Mouse (Mus musculus) neural tube, embryonic 15.5 days (tissue): ENCODE data around the gene Rnf113a2. TPM values are rescaled to one million over a fixed set of nuclear protein-coding genes. Genes with fewer than 3 reads are reported as not detected.

ENCODE experiments used
- ATAC-seq: fragments of 200-750 bp; cut with Nextera tagmentation; 2 replicates; pipeline ENCODE4 v1.8.0; 2017; ENCODE audit warnings: mild to moderate bottlenecking, moderate TSS enrichment, moderate library complexity; ENCODE audit not compliant: low FRiP score
- H3K27ac ChIP-seq: fragments of 300-500 bp; sonication (generic); replicated peaks from 2 replicates; pipeline ENCODE4 v1.5.1; 2015; ENCODE audit warnings: mild to moderate bottlenecking, inconsistent platforms
- H3K27me3 ChIP-seq: fragments of 300-500 bp; sonication (generic); replicated peaks from 2 replicates; pipeline ENCODE4 v1.6.1; 2015; ENCODE audit warnings: inconsistent platforms
- H3K36me3 ChIP-seq: fragments of 300-500 bp; sonication (generic); 2 replicates; pipeline ENCODE4 v1.6.1; 2015; ENCODE audit warnings: inconsistent platforms
- H3K4me1 ChIP-seq: fragments of 300-500 bp; sonication (generic); 2 replicates; pipeline ENCODE4 v1.6.1; 2015; ENCODE audit warnings: inconsistent platforms
- H3K4me2 ChIP-seq: fragments of 300-500 bp; sonication (generic); 2 replicates; pipeline ENCODE4 v1.6.1; 2015; ENCODE audit warnings: inconsistent platforms, mild to moderate bottlenecking, moderate library complexity
- H3K4me3 ChIP-seq: fragments of 300-500 bp; sonication (generic); replicated peaks from 2 replicates; pipeline ENCODE4 v1.5.1; 2015; ENCODE audit warnings: mild to moderate bottlenecking, inconsistent platforms
- H3K9ac ChIP-seq: fragments of 300-500 bp; sonication (generic); replicated peaks from 2 replicates; pipeline ENCODE4 v1.6.1; 2015; ENCODE audit warnings: mild to moderate bottlenecking, inconsistent platforms
- H3K9me3 ChIP-seq: fragments of 300-500 bp; sonication (generic); replicated peaks from 2 replicates; pipeline ENCODE4 v1.6.1; 2016; ENCODE audit warnings: inconsistent platforms
- WGBS: fragments of 180-500 bp; shearing (Covaris S2); methylation state at CpG from one replicate; pipeline ENCODE4 v1.1.7; 2015; ENCODE audit warnings: mixed read lengths; 5-methylcytosine and 5-hydroxymethylcytosine counted together
- polyA plus RNA-seq: library from polyadenylated mRNA; unstranded; fragments of >200 nt; fragmentation: Nextera tagmentation; extraction: Ambion mirVana; gene quantifications from 2 replicates; pipeline ENCODE4 v1.2.1, GENCODE M21; 2015

Rnf113a2 gene
- polyA plus RNA-seq, 1 experiment from 2014 or later: 21.5 TPM

DNA sequence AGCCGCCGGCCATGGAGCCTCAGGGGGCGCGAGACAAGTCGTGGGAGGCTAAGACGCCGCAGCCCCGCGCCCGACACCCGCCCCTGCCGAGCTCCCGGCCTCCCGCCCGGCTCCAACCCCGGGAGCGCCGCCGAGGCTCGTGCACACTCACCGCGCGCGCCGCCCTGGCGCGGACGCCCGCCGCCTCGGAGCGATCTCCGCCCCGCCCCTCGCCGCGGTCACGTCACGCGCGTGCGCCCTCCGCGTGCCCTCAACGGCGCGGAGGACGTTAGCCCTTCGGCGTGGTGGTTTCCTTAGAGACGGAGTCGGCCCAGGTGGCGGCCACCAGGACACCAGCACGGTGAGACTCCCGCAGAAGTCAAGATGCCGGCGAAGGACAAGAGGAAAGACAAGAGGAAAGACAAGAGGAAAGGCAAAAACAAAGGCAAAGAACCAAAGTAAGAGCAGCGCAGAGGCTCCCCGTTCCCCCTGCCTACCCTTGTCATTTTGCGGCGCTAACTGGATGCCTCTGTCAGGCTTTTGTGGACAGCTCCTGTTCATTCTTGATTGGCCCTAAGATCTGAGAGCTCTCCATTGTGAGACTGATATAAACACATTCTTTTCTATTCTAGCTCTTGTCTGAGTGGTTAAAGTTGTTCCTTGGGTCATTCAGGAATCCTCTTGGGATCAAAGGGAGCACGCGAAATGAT is 8.0 kb upstream of the Rnf113a2 start, which contains the start of the genes Entpd5 and Bbof1:
Entpd5 (minus strand) TSS at position 211 of the 689 bp plus-strand sequence.
Bbof1 (plus strand) TSS at position 253 of the 689 bp plus-strand sequence.
- Histone ChIP-seq H3K9me3 (no peaks in the 10 kb centered on the region), H3K36me3 (no peaks in the 10 kb centered on the region), H3K27ac (peak within 1 kb of the TSS; percentile 93), H3K27me3 (no peaks in the 10 kb centered on the region), H3K4me3 (peak within 1 kb of the TSS; percentile 82), H3K4me2 (peak within 1 kb of the TSS; percentile 86), H3K9ac (peak within 1 kb of the TSS; percentile 89), H3K4me1 (peaks cover 12% of the 10 kb centered on the region)
- whole genome bisulfite sequencing: under 1% methylated on average over 61 of the region's 63 CpGs
- ATAC-seq: peak; percentile 94

DNA sequence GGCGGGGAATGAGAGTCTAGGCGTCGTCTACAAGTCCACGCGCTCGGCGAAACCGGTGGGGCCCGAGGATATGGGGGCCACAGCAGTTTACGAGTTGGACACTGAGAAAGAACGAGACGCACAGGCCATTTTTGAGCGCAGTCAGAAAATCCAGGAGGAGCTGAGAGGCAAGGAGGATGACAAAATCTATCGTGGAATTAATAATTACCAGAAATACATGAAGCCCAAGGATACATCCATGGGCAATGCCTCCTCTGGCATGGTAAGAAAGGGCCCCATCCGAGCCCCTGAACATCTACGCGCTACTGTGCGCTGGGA is 568 bp downstream of the Rnf113a2 start:
- peak; percentile 56; the same call in 1 of the 2 replicates for ATAC-seq

DNA sequence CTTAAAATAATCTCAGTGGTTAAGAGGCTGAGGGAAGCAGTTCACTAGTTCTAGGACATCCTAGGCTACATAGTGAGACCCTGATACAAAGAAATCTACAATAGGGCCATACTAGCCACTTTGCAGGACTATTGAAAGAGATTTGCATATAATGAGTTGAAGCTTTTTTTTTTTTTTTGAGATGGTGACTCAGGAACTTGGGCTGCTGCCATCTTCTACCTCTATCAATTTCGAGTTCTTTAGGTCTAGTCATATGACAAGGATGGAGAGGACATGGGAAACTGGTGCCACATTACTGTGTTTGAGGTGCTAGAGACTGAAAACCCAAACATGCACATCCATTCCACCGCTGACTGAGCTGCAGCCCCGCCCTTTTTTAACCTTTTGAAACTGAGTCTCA is 7.0 kb downstream of the Rnf113a2 start:
- WGBS: 66% methylated on average over 3 of the region's 3 CpGs
- Histone ChIP-seq H3K36me3 (0 out of 2 replicates have a peak, but pooled peaks cover 7% of the 10 kb centered on the region), H3K4me3 (no peak overlapping the region), H3K9ac (no peak overlapping the region), H3K4me1 (no peaks in the 10 kb centered on the region), H3K9me3 (no peaks in the 10 kb centered on the region), H3K27ac (no peak overlapping the region), H3K27me3 (no peaks in the 10 kb centered on the region), H3K4me2 (no peak overlapping the region)
- ATAC-seq: no peak

More for the DNA sequence above, 568 bp downstream of the Rnf113a2 start:
- H3K27me3 ChIP-seq: no peaks in the 10 kb centered on the region
- H3K4me2 ChIP-seq: peak overlapping the region; percentile 78
- H3K9ac ChIP-seq: peak overlapping the region; percentile 55
- 30% methylated on average over 18 of the region's 18 CpGs for WGBS
- H3K9me3 ChIP-seq: no peaks in the 10 kb centered on the region
- H3K4me1 ChIP-seq: peaks cover 8% of the 10 kb centered on the region
- peak overlapping the region; percentile 85 for H3K27ac ChIP-seq
- H3K36me3 ChIP-seq: no peaks in the 10 kb centered on the region
- peak overlapping the region; percentile 58 for H3K4me3 ChIP-seq

- no peak for ATAC-seq
- Histone ChIP-seq H3K27me3 (no peaks in the 10 kb centered on the region), H3K4me2 (no peak overlapping the region), H3K4me1 (no peaks in the 10 kb centered on the region), H3K9me3 (no peaks in the 10 kb centered on the region), H3K36me3 (peaks cover 37% of the 10 kb centered on the region), H3K27ac (no peak overlapping the region), H3K9ac (no peak overlapping the region), H3K4me3 (no peak overlapping the region)
- WGBS: 89% methylated on average over 2 of the region's 2 CpGs
Observed at GRCm38 (mm10) chr12:84429825-84430224, 12.8 kb downstream of the Rnf113a2 start.

GRCm38 (mm10) chr12:84438697-84439096 is 21.7 kb downstream of the Rnf113a2 start:
- Histone ChIP-seq H3K36me3 (peaks cover 33% of the 10 kb centered on the region), H3K4me1 (no peaks in the 10 kb centered on the region), H3K27me3 (no peaks in the 10 kb centered on the region), H3K27ac (no peak overlapping the region), H3K9ac (no peak overlapping the region), H3K9me3 (no peaks in the 10 kb centered on the region), H3K4me3 (no peak overlapping the region), H3K4me2 (no peak overlapping the region)
- WGBS: 78% methylated on average over 2 of the region's 2 CpGs
- ATAC-seq: no peak

DNA sequence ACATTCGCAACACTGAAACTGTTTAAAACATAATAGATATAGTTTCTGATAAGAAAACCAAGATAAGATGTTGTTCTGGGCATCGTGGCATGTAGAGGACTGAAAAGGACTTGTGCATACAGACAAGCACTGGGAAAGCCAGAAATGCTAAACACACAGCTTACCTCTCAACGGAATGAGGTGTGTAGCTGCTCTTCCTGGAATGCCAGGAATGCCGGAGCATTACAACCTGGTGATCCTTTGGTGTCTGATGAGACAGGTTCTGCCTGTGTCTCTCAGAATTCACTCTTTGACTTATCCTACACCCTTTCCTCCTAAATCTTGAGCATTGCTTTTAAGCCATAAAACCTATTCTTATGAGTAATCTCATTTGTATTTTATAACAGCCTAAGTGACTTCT is 25.5 kb downstream of the Rnf113a2 start:
- Histone ChIP-seq H3K27ac (no peak overlapping the region), H3K4me3 (no peak overlapping the region), H3K9ac (no peak overlapping the region), H3K4me1 (no peaks in the 10 kb centered on the region), H3K9me3 (no peaks in the 10 kb centered on the region), H3K4me2 (no peak overlapping the region), H3K36me3 (peaks cover 24% of the 10 kb centered on the region), H3K27me3 (peaks cover 3% of the 10 kb centered on the region; the same call in 1 of the 2 replicates)
- no peak for ATAC-seq
- WGBS: 80% methylated on average over 4 of the region's 4 CpGs

DNA sequence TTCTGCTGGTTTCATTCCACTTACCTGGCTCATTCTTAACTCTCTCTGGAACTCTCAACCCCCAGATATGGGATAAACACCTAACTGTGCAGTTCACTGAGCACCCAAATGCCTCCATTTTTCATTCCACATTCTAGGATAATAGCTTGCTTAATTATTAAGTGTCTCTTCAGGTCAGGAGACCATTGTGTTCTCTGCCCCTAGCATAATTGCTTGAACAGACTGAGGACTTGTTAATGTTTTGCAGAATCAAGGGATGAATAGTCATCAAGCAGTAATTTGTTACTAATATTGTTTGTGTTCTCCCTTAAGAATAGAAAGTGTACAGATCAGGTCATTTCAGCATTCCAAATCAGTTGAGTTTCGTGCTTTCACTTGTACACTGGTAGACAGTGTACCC is 30.4 kb downstream of the Rnf113a2 start:
- H3K9me3 ChIP-seq: no peaks in the 10 kb centered on the region
- H3K4me1 ChIP-seq: peaks cover 14% of the 10 kb centered on the region
- H3K27me3 ChIP-seq: peaks cover 3% of the 10 kb centered on the region; the same call in 1 of the 2 replicates
- no peak for ATAC-seq
- H3K27ac ChIP-seq: no peak overlapping the region
- no peak overlapping the region for H3K4me3 ChIP-seq
- H3K4me2 ChIP-seq: no peak overlapping the region
- WGBS: 71% methylated on average over 1 of the region's 1 CpGs
- no peak overlapping the region for H3K9ac ChIP-seq
- peaks cover 3% of the 10 kb centered on the region; the same call in 1 of the 2 replicates for H3K36me3 ChIP-seq

- no peaks in the 10 kb centered on the region for H3K36me3 ChIP-seq
- H3K27ac ChIP-seq: no peak overlapping the region
- 82% methylated on average over 6 of the region's 6 CpGs for WGBS
- H3K27me3 ChIP-seq: peaks cover 3% of the 10 kb centered on the region; the same call in 1 of the 2 replicates
- ATAC-seq: no peak
- H3K9ac ChIP-seq: no peak overlapping the region
- no peak overlapping the region for H3K4me3 ChIP-seq
- H3K4me2 ChIP-seq: no peak overlapping the region
- no peaks in the 10 kb centered on the region for H3K9me3 ChIP-seq
- H3K4me1 ChIP-seq: peaks cover 19% of the 10 kb centered on the region
Observed at GRCm38 (mm10) chr12:84448181-84448580, 31.2 kb downstream of the Rnf113a2 start.

DNA sequence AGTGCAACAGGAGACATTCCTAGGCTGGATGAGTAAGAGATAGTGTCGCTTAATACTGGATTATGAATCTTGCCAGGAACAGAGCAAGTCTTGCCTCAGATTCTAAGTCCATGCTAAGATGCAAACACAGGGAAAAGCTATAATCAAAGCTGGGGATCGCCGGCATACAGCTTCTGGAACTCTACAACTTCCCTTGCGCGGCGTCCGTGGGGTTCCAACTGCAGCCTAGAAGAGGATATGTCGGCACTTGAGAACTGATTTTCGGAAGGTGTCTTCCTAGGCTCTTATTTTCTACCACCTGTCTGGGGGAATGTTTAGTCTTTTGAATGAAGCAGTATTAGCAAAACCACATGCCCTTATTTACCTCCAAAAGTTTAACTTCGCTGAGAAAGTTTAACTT is 32.9 kb downstream of the Rnf113a2 start:
- H3K9ac ChIP-seq: peak overlapping the region; percentile 59; the same call in 1 of the 2 replicates
- H3K27ac ChIP-seq: peak overlapping the region; percentile 86
- no peaks in the 10 kb centered on the region for H3K36me3 ChIP-seq
- peak overlapping the region; percentile 98 for H3K4me2 ChIP-seq
- peak overlapping the region; percentile 72 for H3K4me3 ChIP-seq
- H3K4me1 ChIP-seq: peaks cover 19% of the 10 kb centered on the region
- no peaks in the 10 kb centered on the region for H3K9me3 ChIP-seq
- H3K27me3 ChIP-seq: no peaks in the 10 kb centered on the region; the same call in 1 of the 2 replicates
- WGBS: 50% methylated on average over 10 of the region's 10 CpGs
- no peak for ATAC-seq

GRCm38 (mm10) chr12:84450351-84450717 is 33.3 kb downstream of the Rnf113a2 start:
- H3K27me3 ChIP-seq: no peaks in the 10 kb centered on the region; the same call in 1 of the 2 replicates
- no peaks in the 10 kb centered on the region for H3K9me3 ChIP-seq
- peak overlapping the region; percentile 72 for H3K4me3 ChIP-seq
- H3K27ac ChIP-seq: peak overlapping the region; percentile 86
- H3K4me2 ChIP-seq: peak overlapping the region; percentile 98
- H3K36me3 ChIP-seq: no peaks in the 10 kb centered on the region
- H3K4me1 ChIP-seq: peaks cover 19% of the 10 kb centered on the region
- H3K9ac ChIP-seq: peak overlapping the region; percentile 59
- ATAC-seq: peak; percentile 13
- WGBS: under 1% methylated on average over 6 of the region's 6 CpGs

- peak; percentile 98 for ATAC-seq
- Histone ChIP-seq H3K4me2 (peak within 1 kb of the TSS; percentile 98), H3K9me3 (no peaks in the 10 kb centered on the region), H3K9ac (peak within 1 kb of the TSS; percentile 59), H3K27me3 (no peaks in the 10 kb centered on the region; the same call in 1 of the 2 replicates), H3K4me1 (peaks cover 19% of the 10 kb centered on the region), H3K27ac (peak within 1 kb of the TSS; percentile 86), H3K4me3 (peak within 1 kb of the TSS; percentile 72), H3K36me3 (no peaks in the 10 kb centered on the region)
- WGBS: under 1% methylated on average over 49 of the region's 49 CpGs
Observed at GRCm38 (mm10) chr12:84450718-84451646, 34.0 kb downstream of the Rnf113a2 start, which contains the start of the genes Aldh6a1 and Lin52. Gene Aldh6a1, minus strand, starts transcription at chr12:84451004. Gene Lin52, plus strand, starts transcription at chr12:84451422.
